Mouse (Mus musculus) limb, embryonic 11.5 days (tissue): ENCODE results near the gene Ero1lb. TPM values are rescaled to one million over a fixed set of nuclear protein-coding genes. Genes with fewer than 3 reads are reported as not detected.
"Not testable (repeated sequence)": the region's sequence is repeated elsewhere in the genome, so short reads cannot be mapped to it uniquely, and the experiment has no call there.

Experiments used
- ATAC-seq: fragments of 200-750 bp; cut with Nextera tagmentation; 2 replicates; pipeline ENCODE4 v1.8.0; 2017; ENCODE audit warnings: low read depth; ENCODE audit not compliant: insufficient number of reproducible peaks, low FRiP score, low TSS enrichment
- DNase-seq: peaks from one replicate; pipeline ENCODE4 v3.0.0-alpha.2; 2015; ENCODE audit warnings: low spot score
- H3K27ac ChIP-seq: fragments of 300-500 bp; sonication (generic); replicated peaks from 2 replicates; pipeline ENCODE4 v1.5.1; 2014; ENCODE audit warnings: low read depth, mild to moderate bottlenecking, low read length
- H3K27me3 ChIP-seq: fragments of 300-500 bp; sonication (generic); 2 replicates; pipeline ENCODE4 v1.6.1; 2014; ENCODE audit warnings: mild to moderate bottlenecking, low read length, mixed read lengths; ENCODE audit not compliant: control insufficient read depth, insufficient read depth
- H3K36me3 ChIP-seq: fragments of 300-500 bp; sonication (generic); 2 replicates; pipeline ENCODE4 v1.6.1; 2014; ENCODE audit warnings: mild to moderate bottlenecking, low read length, moderate library complexity, mixed read lengths; ENCODE audit not compliant: control insufficient read depth, insufficient read depth
- H3K4me1 ChIP-seq: fragments of 300-500 bp; sonication (generic); 2 replicates; pipeline ENCODE4 v1.6.1; 2014; ENCODE audit warnings: low read length, mixed read lengths; ENCODE audit not compliant: control insufficient read depth, insufficient read depth
- H3K4me2 ChIP-seq: fragments of 300-500 bp; sonication (generic); 2 replicates; pipeline ENCODE4 v1.6.1; 2014; ENCODE audit warnings: low read depth, mild to moderate bottlenecking, moderate library complexity; ENCODE audit not compliant: severe bottlenecking
- H3K4me3 ChIP-seq: fragments of 300-500 bp; sonication (generic); 2 replicates; pipeline ENCODE4 v1.5.1; 2014; ENCODE audit warnings: low read depth, low read length
- H3K9ac ChIP-seq: fragments of 300-500 bp; sonication (generic); 2 replicates; pipeline ENCODE4 v1.6.1; 2014; ENCODE audit warnings: mild to moderate bottlenecking, low read length
- H3K9me3 ChIP-seq: fragments of 300-500 bp; sonication (generic); 2 replicates; pipeline ENCODE4 v1.6.1; 2016; ENCODE audit warnings: low read length; ENCODE audit not compliant: control insufficient read depth
- WGBS: fragments of 180-500 bp; shearing (Covaris S2); extraction: QIAGEN DNeasy Blood & Tissue Kit; methylation state at CpG from one replicate; pipeline ENCODE4 v1.1.7; 2014; 5-methylcytosine and 5-hydroxymethylcytosine counted together
- polyA plus RNA-seq: library from polyadenylated mRNA; unstranded; fragments of >200 nt; fragmentation: Nextera tagmentation; extraction: Ambion mirVana; gene quantifications from 2 replicates; pipeline ENCODE4 v1.2.1, GENCODE M21; 2014

The Ero1lb gene
- polyA plus RNA-seq, 1 experiment from 2014 or later = 7.7 TPM

- not testable (repeated sequence) for H3K27me3 ChIP-seq, H3K4me1 ChIP-seq, H3K27ac ChIP-seq, H3K4me3 ChIP-seq, H3K4me2 ChIP-seq, DNase-seq, H3K9ac ChIP-seq, H3K9me3 ChIP-seq, ATAC-seq, H3K36me3 ChIP-seq
Measured at GRCm38 (mm10) chr13:12610206-12610605, 44.5 kb downstream of the Ero1lb start.

DNA sequence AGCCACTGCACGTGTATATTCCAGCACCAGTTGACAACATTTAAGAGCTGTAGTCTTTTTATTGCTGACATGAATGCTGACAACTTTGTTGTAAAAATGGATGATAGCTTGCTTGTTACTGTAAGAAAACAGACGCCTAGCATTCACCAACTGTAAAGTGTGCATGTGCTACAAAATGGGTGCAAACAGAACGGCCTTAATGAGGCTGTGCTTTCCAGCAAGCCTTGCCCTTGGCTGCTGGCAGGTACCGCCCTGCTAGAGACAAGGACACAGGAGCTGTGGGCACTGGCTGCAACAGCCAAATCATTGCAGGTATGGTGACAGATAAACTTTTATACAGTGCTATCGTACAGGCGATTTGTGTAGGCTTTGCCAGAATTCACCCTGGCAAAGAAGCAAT is 48.4 kb downstream of the Ero1lb start:
- not testable (repeated sequence) for H3K4me1 ChIP-seq, H3K4me3 ChIP-seq, DNase-seq, H3K9ac ChIP-seq, ATAC-seq, H3K27ac ChIP-seq, H3K27me3 ChIP-seq, H3K9me3 ChIP-seq, H3K36me3 ChIP-seq, H3K4me2 ChIP-seq
- WGBS = 81% methylated on average over 5 of the region's 6 CpGs

DNA sequence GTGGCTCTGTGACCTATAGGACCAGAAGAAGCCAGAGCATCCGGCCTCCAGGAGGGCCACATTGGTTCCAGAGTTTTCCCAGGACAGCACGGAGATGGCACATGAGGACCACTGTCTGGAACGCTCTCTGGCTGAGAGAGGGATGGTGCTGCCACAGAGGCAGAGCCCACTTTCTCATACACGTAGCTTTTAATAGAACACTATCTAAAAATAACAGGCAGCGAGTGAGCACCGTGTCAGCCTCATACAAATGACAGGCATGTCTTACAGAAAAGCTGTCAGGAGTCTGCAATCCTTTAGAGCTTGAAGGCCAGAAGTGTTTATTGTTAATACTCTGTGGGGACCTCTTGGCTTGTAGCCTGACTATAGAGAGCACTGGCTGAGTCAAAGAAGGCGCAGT is 48.9 kb downstream of the Ero1lb start:
- not testable (repeated sequence) for H3K9ac ChIP-seq, H3K4me1 ChIP-seq, DNase-seq, H3K36me3 ChIP-seq, H3K4me3 ChIP-seq, H3K27ac ChIP-seq, H3K9me3 ChIP-seq, H3K27me3 ChIP-seq, ATAC-seq, H3K4me2 ChIP-seq
- 93% methylated on average over 7 of the region's 7 CpGs for WGBS

- not testable (repeated sequence) for ATAC-seq, H3K9ac ChIP-seq, DNase-seq, H3K27me3 ChIP-seq, H3K9me3 ChIP-seq, H3K4me1 ChIP-seq, H3K4me2 ChIP-seq, H3K27ac ChIP-seq, H3K4me3 ChIP-seq, H3K36me3 ChIP-seq
- WGBS = 84% methylated on average over 10 of the region's 10 CpGs
Measured at GRCm38 (mm10) chr13:12615014-12615413, 49.3 kb downstream of the Ero1lb start.

DNA sequence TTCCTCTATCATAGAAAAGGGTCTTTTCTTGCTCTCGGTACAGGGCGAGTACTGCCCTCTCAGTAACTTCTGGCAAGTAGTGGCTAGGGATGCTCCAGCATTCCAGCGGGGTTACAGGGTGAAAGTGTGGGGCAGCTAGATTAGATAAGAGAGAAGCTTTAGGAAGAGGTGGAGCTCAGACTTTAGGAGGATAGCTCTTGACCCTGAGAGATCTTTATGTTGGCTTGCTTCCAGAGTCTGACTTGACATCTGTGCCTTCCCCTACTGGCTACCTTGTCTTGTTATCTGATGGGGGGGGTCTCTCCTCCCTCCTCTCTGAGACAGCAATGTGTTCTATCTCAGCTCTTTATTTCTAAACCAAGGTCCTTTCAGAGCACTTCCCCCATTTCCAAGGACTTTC is 50.8 kb downstream of the Ero1lb start:
- H3K27ac ChIP-seq, H3K4me2 ChIP-seq, H3K27me3 ChIP-seq, H3K4me1 ChIP-seq, ATAC-seq, H3K9me3 ChIP-seq, DNase-seq, H3K9ac ChIP-seq, H3K36me3 ChIP-seq, H3K4me3 ChIP-seq: not testable (repeated sequence)
- WGBS = 90% methylated on average over 3 of the region's 3 CpGs

DNA sequence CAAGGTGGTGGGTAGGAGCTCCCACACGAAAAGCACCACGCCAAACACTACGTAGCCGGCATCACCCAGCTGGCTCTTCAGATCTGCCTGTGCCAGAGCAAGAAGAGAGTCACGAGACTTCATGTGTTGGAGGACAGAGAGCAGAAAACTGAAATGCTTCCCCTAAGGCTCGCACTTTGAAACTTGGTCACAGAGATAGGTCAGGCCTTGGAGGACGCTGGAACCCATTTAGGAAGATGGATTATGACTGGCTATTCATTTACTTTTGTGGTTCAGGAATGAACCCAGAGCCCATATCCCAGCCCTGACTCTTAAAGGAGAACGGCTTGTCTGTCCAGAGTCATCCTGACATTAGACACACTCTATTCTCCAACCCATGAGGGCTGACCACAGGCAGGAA is 54.1 kb downstream of the Ero1lb start:
- H3K27me3 ChIP-seq, ATAC-seq, H3K4me1 ChIP-seq, H3K4me2 ChIP-seq, H3K36me3 ChIP-seq, H3K27ac ChIP-seq, H3K4me3 ChIP-seq, H3K9ac ChIP-seq, H3K9me3 ChIP-seq, DNase-seq: not testable (repeated sequence)
- WGBS = 95% methylated on average over 8 of the region's 8 CpGs

DNA sequence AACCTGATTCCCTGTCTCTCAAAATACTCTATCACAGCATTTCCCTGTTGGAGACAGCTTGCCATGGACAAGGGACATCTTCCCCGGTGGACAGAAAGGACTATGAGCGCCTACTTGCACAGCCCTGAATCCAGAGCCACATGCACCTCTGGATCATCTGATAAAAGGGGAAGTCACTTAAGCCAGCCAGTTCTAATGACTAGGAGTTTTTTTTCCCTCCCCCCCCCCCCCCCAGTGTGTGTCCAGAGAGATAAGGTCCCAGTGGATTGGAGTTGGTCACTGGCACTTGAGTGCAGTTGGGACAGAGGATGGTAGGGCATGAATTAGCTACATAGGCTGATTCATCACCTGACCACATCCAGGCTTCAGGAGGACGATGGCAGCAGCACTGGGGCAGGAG is 60.4 kb downstream of the Ero1lb start:
- not testable (repeated sequence) for H3K27ac ChIP-seq, H3K4me3 ChIP-seq, H3K9me3 ChIP-seq, H3K4me2 ChIP-seq, H3K4me1 ChIP-seq, H3K36me3 ChIP-seq, DNase-seq, ATAC-seq, H3K27me3 ChIP-seq, H3K9ac ChIP-seq
- 91% methylated on average over 3 of the region's 3 CpGs for whole genome bisulfite sequencing

DNA sequence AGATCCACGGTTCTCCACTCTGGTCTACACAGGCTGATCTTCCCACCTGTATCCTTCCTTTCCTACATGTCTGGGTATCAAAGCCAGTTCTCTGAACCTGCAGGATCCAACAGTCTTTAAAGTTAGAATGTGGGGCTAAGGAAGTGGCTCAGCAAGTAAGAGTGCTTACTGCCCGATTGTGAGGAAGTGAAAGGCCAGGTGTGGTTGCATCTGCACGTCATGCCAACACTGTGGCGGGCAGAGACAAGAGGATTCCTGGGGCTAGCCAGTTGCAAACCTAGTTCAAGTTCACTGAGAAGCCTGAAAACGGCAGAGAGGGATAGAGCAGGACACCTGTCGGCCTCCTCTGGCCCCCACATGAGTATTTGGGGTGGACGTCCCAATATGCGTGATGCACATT is 62.1 kb downstream of the Ero1lb start:
- whole genome bisulfite sequencing = 90% methylated on average over 8 of the region's 8 CpGs
- H3K9me3 ChIP-seq, H3K27me3 ChIP-seq, H3K27ac ChIP-seq, H3K9ac ChIP-seq, H3K4me1 ChIP-seq, H3K36me3 ChIP-seq, DNase-seq, H3K4me2 ChIP-seq, ATAC-seq, H3K4me3 ChIP-seq: not testable (repeated sequence)

GRCm38 (mm10) chr13:12628181-12628580 is 62.5 kb downstream of the Ero1lb start:
- not testable (repeated sequence) for H3K27ac ChIP-seq, DNase-seq, H3K4me2 ChIP-seq, H3K9ac ChIP-seq, H3K36me3 ChIP-seq, ATAC-seq, H3K4me3 ChIP-seq, H3K27me3 ChIP-seq, H3K4me1 ChIP-seq, H3K9me3 ChIP-seq
- WGBS = 77% methylated on average over 5 of the region's 5 CpGs
